Mouse (Mus musculus) cerebellum, adult 9-10 months (tissue): ENCODE results near the gene Ifngr2.
A peak's percentile ranks its signal among the peaks of the same experiment; 100 is the strongest.

Experiments
- DNase-seq: peaks from one replicate; pipeline ENCODE4 v3.0.0; 2022

Ifngr2 gene

DNA sequence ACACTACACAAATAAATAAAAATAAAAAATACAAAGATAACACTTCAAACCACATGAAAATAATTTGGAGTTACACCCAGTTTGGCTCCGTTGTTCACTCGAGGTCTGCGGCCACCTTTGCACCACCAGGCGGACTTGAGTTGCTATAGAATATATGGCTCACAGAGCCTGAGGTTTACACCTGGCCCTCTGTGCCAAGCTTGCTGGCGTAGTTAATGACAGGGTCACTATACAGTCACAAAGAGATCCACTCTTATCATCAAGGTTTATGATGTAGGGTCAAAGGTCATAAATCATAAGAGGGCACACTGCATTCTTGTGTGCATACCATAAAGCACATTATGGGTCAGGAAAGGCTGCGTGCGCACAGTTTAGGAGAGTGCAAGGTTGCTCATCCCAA lies 19.1 kb downstream of the Ifngr2 start:
- DNase-seq: no peak

GRCm38 (mm10) chr16:91568960-91569359 lies 22.1 kb downstream of the Ifngr2 start:
- DNase-seq: no peak

- DNase-seq: no peak
Measured at GRCm38 (mm10) chr16:91571105-91571504, 24.2 kb downstream of the Ifngr2 start.

- no peak for DNase-seq
Measured at GRCm38 (mm10) chr16:91575151-91575550, 28.3 kb downstream of the Ifngr2 start.

GRCm38 (mm10) chr16:91578980-91579720 lies 32.3 kb downstream of the Ifngr2 start:
- no peak for DNase-seq

DNA sequence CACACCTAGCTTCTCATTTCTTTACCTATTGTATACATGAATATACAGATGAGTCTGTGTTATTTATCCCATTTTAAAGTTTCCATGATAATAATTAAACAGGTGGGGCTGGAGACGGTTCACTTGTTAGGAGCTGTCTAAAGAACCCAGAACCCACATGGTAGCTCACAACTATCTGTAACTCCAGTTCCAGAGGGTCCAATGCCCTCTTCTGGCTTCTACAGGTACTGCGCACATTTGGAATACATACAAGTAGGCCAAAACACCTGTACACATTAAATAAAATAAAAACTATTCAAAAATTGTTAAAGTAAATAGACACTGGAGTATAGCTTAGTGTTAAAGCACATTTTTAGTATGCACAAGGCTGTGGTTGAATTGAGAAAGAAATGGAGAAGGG lies 35.4 kb downstream of the Ifngr2 start:
- DNase-seq: no peak

GRCm38 (mm10) chr16:91585617-91586016 lies 38.7 kb downstream of the Ifngr2 start:
- DNase-seq: no peak

GRCm38 (mm10) chr16:91586244-91586643 lies 39.4 kb downstream of the Ifngr2 start:
- DNase-seq: no peak

DNA sequence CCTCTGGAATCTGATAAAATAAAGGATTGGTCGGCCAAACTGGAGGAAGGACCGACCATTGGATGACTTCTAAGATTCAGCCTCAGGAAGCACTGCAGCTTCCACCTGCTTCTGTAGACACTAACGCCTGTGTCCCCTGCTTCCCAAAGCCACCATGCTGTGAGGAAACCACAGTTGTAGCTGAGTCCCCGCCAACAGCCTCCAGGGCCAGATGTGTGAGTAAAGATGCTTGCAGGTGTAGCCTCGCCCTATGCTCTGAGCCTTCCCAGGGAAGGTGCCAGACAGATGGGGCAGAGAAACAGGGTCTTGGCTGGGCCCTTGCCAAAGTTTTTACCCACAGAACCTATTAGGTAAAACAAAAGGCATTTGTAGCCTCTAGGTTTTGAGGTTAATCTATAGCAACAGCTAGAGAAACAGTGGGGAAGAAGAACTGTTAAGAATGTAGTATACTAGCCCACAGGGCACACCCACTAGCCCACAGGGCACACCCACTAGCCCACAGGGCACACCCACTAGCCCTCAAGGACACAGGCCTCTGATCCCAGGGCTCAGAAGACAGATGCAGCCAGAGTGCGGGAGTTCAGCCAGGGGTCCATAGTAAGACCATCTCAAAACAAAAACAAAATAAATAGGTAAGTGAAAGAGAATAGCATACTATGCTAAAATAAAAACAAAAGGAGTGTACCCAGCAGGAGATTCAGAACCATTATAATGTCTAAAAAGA lies 41.0 kb downstream of the Ifngr2 start:
- no peak for DNase-seq

GRCm38 (mm10) chr16:91588703-91589102 lies 41.8 kb downstream of the Ifngr2 start:
- no peak for DNase-seq

DNA sequence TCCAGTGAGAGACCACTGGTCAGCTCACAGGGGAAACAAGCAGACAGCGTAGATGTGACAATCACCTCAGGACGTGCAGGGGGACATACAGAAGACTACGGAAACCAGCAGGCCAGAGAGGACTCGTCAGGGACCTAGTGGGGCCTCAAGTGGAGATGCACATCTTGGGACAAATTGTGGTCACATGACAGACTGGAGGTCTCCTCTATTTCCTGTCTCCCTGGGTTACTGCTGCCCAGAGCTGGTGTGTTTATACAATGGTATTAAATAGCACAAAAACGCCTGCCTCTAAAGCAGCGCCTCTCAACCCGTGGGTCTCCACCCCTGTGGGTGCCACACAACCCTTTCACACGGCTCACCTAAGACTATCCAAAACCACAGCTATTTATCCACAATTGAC lies 45.3 kb downstream of the Ifngr2 start:
- DNase-seq: no peak

DNA sequence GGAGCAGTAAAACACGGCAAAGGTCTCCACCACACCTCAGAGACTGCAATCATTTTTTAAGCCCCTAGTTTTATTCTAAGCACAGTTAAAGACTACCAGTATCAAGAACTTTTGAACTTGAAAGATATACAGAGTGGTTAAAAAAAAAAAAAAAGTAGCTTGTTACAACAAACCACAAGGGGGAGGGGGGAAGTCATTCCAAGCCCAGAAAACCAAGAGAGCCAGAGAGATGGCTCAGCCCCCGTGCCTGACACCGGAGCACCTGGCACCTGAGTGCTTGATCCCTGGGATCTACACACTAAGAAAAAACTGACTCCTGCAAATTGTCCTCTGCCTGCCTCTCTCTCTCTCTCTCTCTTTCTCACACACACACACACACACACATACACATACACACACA lies 46.4 kb downstream of the Ifngr2 start:
- DNase-seq: no peak

GRCm38 (mm10) chr16:91595076-91595475 lies 48.2 kb downstream of the Ifngr2 start:
- DNase-seq: peak; percentile 80

DNA sequence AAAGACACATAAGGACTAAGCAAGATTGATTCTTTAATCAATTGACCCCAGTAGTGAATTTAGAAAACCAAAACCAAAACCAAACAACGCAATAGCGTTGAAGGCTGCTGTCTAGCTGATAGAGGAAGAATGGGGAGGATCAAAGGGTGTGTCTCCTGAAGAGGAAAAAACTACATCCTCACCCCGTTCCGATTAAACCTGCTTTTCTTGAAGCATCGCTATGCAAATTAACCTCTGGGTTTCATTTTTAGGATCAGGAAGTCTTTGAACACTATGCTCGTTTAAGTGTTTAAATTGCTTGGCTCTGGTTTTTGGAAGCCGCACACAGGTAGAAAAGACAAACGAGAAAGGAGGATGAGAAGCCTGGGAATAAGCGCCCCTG lies 49.5 kb downstream of the Ifngr2 start:
- DNase-seq: no peak

- peak; percentile 64 for DNase-seq
Measured at GRCm38 (mm10) chr16:91596779-91597671, 50.2 kb downstream of the Ifngr2 start.

- DNase-seq: peak; percentile 99
Measured at GRCm38 (mm10) chr16:91597672-91598010, 50.8 kb downstream of the Ifngr2 start, which contains the start of gene Tmem50b. Gene Tmem50b, minus strand, starts transcription at chr16:91597800.

GRCm38 (mm10) chr16:91599242-91599641 lies 52.4 kb downstream of the Ifngr2 start:
- DNase-seq: no peak

- no peak for DNase-seq
Measured at GRCm38 (mm10) chr16:91601081-91601480, 54.2 kb downstream of the Ifngr2 start.

GRCm38 (mm10) chr16:91601693-91602092 lies 54.8 kb downstream of the Ifngr2 start:
- DNase-seq: no peak

- no peak for DNase-seq
Measured at GRCm38 (mm10) chr16:91605156-91605555, 58.3 kb downstream of the Ifngr2 start.

GRCm38 (mm10) chr16:91606958-91607357 lies 60.1 kb downstream of the Ifngr2 start:
- DNase-seq: no peak

GRCm38 (mm10) chr16:91609501-91610245 lies 62.8 kb downstream of the Ifngr2 start:
- no peak for DNase-seq

DNA sequence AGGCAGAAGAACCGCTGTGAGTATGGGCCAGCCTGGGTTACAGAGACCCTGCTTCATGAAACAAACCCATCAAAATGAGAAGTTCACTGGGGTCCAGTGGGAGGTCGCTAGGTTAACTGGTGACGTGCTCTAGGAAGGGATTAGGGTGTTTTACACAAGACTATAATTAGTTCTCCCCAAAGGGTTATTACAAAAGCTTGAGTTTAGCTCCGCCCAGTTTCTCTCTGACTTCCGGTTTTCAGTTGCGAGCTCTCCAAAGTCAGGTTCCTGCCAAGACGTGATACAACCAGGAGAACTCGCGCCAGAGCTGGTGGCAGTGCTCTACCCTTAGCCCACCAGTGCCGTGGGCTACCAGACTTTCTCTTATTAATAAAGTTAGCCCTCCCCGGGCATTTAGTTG lies 64.4 kb downstream of the Ifngr2 start:
- DNase-seq: no peak
